Mouse (Mus musculus) ES-E14 (cell line): ENCODE results near the gene Ntn1.

Experiments used
- CHD2 ChIP-seq: IDR thresholded peaks from 2 replicates; pipeline ENCODE4 v1.6.1; 2014; ENCODE audit warnings: mild to moderate bottlenecking, low read depth, low read length, inconsistent platforms
- HCFC1 ChIP-seq: IDR thresholded peaks from 2 replicates; pipeline ENCODE4 v1.6.1; 2012; ENCODE audit warnings: low read length, inconsistent platforms, borderline replicate concordance; ENCODE audit not compliant: insufficient read depth
- MAFK ChIP-seq: IDR thresholded peaks from 2 replicates; pipeline ENCODE4 v1.6.1; 2014; ENCODE audit warnings: mild to moderate bottlenecking, low read depth, low read length, inconsistent platforms; ENCODE audit not compliant: insufficient read depth
- ZC3H11A ChIP-seq: IDR thresholded peaks from 2 replicates; pipeline ENCODE4 v1.6.1; 2012; ENCODE audit warnings: low read depth, mild to moderate bottlenecking, inconsistent platforms, low read length, borderline replicate concordance
- ZNF384 ChIP-seq: IDR thresholded peaks from 2 replicates; pipeline ENCODE4 v1.6.1; 2012; ENCODE audit warnings: low read depth, low read length, inconsistent platforms

DNA sequence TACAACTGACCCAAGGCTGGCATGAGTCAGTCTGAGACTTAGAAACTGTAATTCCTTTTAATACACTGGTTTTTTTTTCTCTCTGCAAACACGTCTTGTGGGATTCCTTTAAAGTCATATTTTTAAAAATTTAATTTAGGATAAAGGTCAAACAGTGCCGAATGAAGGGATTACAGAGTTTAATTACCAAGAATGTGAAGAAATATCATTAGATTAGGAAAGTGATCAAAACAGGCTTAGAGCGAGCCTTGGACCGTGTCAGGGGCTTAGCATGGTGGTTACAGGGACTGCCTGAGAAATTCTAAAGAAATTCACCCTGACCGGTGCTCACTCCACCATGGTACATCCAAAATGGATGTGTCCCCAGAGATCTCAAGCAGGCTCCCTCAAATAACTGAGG lies 57.9 kb downstream of the Ntn1 start:
- TF ChIP-seq HCFC1 (no peak), ZC3H11A (no peak), CHD2 (no peak), ZNF384 (no peak), MAFK (no peak)
